Mouse (Mus musculus) lung, adult 2 months (tissue): ENCODE data around the gene Vps13d.

Source experiments
- CTCF ChIP-seq: fragments of 200-500 bp; IDR thresholded peaks from 2 replicates; pipeline ENCODE4 v1.5.1; 2011; ENCODE audit warnings: mild to moderate bottlenecking, low read length, control low read depth; ENCODE audit not compliant: insufficient read depth
- POLR2A ChIP-seq: fragments of 200-500 bp; IDR thresholded peaks from 2 replicates; pipeline ENCODE4 v1.6.1; 2011; ENCODE audit warnings: low read depth, mild to moderate bottlenecking, control low read depth, low read length, borderline replicate concordance; ENCODE audit errors: extremely low read depth

DNA sequence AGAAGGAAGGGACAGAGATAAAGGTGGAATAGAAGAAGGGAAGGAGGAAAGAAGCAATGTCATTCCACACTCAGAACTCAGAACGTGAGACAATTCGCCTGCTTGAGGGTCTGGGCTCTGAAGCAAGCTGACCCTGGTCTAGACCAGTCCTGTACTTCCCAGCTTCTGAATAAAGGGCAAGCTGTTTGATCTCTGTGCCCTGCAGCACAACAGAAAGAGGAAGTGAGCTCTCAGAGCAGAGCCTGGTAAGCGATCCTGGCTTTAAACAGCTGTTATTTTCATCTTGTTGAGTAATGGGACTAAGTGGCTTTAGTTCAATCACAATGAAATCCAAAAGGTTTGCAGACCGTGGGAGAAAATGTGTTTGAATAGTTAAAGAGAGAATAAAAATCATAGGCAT lies 83.2 kb downstream of the Vps13d start:
- TF ChIP-seq CTCF = no peak
- no peak for TF ChIP-seq POLR2A
